In the genomic region with DNA sequence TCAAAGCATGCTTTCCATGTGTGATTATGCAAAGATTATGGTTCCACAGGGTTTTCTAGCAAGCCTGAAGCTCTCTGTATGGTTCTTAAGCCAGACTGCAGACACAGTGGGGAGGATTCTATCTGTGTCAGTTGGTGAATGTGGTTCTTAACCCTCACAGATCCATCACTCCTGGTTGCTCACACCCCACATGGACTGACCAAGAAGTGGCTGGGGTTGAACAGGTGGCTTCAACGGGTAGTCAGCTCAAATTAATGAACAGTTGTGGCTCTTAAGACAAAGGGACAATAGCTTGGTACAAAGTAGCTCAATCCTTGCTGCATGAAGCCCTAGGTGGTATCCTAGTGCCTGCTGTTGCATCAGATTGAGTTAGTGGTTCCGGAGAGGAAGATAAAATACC, we compare ENCODE assay signal across 14 mouse cellular contexts.
"Had no signal": no experiment of that assay in that cellular context is flagged by ENCODE, and none has a peak within 500 bp of the region (broad histone marks: within the 10 kb centered on the region; RNA-seq: fewer than 3 reads in every experiment).

No protein-coding gene starts in this region.

- H3K27ac ChIP-seq: limb, embryonic 15.5 days; liver, embryonic 13.5 days; lung, embryonic 15.5 days; macrophage; midbrain, embryonic 13.5 days; neural tube, embryonic 13.5 days; stomach, postnatal 0 days had no signal

- H3K36me3 ChIP-seq: limb, embryonic 15.5 days; liver, embryonic 13.5 days; lung, embryonic 15.5 days; midbrain, embryonic 13.5 days; neural tube, embryonic 13.5 days had no signal

- H3K4me3 ChIP-seq: limb, embryonic 15.5 days; liver, embryonic 13.5 days; lung, embryonic 15.5 days; megakaryocyte, embryonic 14.5 days; midbrain, embryonic 13.5 days; neural tube, embryonic 13.5 days had no signal

- H3K4me2 ChIP-seq: limb, embryonic 15.5 days; liver, embryonic 13.5 days; lung, embryonic 15.5 days; midbrain, embryonic 13.5 days; neural tube, embryonic 13.5 days had no signal

- DNase-seq: kidney, adult 18-20 months; kidney, postnatal 10 days; layer of hippocampus, postnatal 36 days; liver, embryonic 13.5 days; liver, postnatal 0 days; lung, postnatal 14 days; thymus, postnatal 4 days had no signal

- H3K9ac ChIP-seq: limb, embryonic 15.5 days; liver, embryonic 13.5 days; liver, postnatal 0 days; lung, embryonic 15.5 days; midbrain, embryonic 13.5 days; neural tube, embryonic 13.5 days had no signal

- H3K9me3 ChIP-seq: limb, embryonic 15.5 days; liver, embryonic 13.5 days; lung, embryonic 15.5 days; midbrain, embryonic 13.5 days; neural tube, embryonic 13.5 days had no signal

- H3K27me3 ChIP-seq: limb, embryonic 15.5 days; liver, embryonic 13.5 days; lung, embryonic 15.5 days; megakaryocyte, embryonic 14.5 days; midbrain, embryonic 13.5 days; neural tube, embryonic 13.5 days had no signal

- ATAC-seq: liver, postnatal 0 days; midbrain, embryonic 13.5 days had no signal

- H3K4me1 ChIP-seq: liver, embryonic 13.5 days; lung, embryonic 15.5 days; megakaryocyte, embryonic 14.5 days; midbrain, embryonic 13.5 days; neural tube, embryonic 13.5 days had no signal
